Mouse (Mus musculus) forebrain, embryonic 13.5 days (tissue): ENCODE data around the gene Psmd5. TPM values are rescaled to one million over a fixed set of nuclear protein-coding genes. Genes with fewer than 3 reads are reported as not detected.
"Not testable (repeated sequence)": the region's sequence is repeated elsewhere in the genome, so short reads cannot be mapped to it uniquely, and the experiment has no call there.

Source experiments
- ATAC-seq: fragments of 200-750 bp; cut with Nextera tagmentation; 2 replicates; pipeline ENCODE4 v1.8.0; 2017
- H3K27ac ChIP-seq: fragments of 300-500 bp; sonication (generic); 2 replicates; pipeline ENCODE4 v1.5.1; 2015; ENCODE audit warnings: inconsistent platforms, mild to moderate bottlenecking, moderate library complexity
- H3K27me3 ChIP-seq: fragments of 300-500 bp; sonication (generic); 2 replicates; pipeline ENCODE4 v1.6.1; 2015; ENCODE audit warnings: mild to moderate bottlenecking, inconsistent platforms
- H3K36me3 ChIP-seq: fragments of 300-500 bp; sonication (generic); 2 replicates; pipeline ENCODE4 v1.6.1; 2015; ENCODE audit warnings: mild to moderate bottlenecking, inconsistent platforms; ENCODE audit not compliant: poor library complexity, severe bottlenecking
- H3K4me1 ChIP-seq: fragments of 300-500 bp; sonication (generic); 2 replicates; pipeline ENCODE4 v1.6.1; 2015; ENCODE audit warnings: inconsistent platforms
- H3K4me2 ChIP-seq: fragments of 300-500 bp; sonication (generic); 2 replicates; pipeline ENCODE4 v1.6.1; 2015; ENCODE audit warnings: inconsistent platforms, mild to moderate bottlenecking, moderate library complexity
- H3K4me3 ChIP-seq: fragments of 300-500 bp; sonication (generic); 2 replicates; pipeline ENCODE4 v1.5.1; 2015; ENCODE audit warnings: mild to moderate bottlenecking, inconsistent platforms
- H3K9ac ChIP-seq: fragments of 300-500 bp; sonication (generic); 2 replicates; pipeline ENCODE4 v1.6.1; 2015; ENCODE audit warnings: mild to moderate bottlenecking, inconsistent platforms
- H3K9me3 ChIP-seq: fragments of 300-500 bp; sonication (generic); replicated peaks from 2 replicates; pipeline ENCODE4 v1.6.1; 2016; ENCODE audit warnings: inconsistent platforms
- WGBS: fragments of 180-500 bp; shearing (Covaris S2); methylation state at CpG from one replicate; pipeline ENCODE4 v1.1.7; 2015; 5-methylcytosine and 5-hydroxymethylcytosine counted together
- polyA plus RNA-seq: library from polyadenylated mRNA; unstranded; fragments of >200 nt; fragmentation: Nextera tagmentation; extraction: Ambion mirVana; gene quantifications from 2 replicates; pipeline ENCODE4 v1.2.1, GENCODE M21; 2015

Gene Psmd5
- polyA plus RNA-seq, 1 experiment from 2014 or later: 101 TPM

GRCm38 (mm10) chr2:34812706-34813105 is 62.1 kb downstream of the Psmd5 start:
- no peak overlapping the region for H3K4me2 ChIP-seq
- WGBS: 91% methylated on average over 7 of the region's 7 CpGs
- H3K4me3 ChIP-seq: no peak overlapping the region
- no peak overlapping the region for H3K9ac ChIP-seq
- ATAC-seq: no peak
- H3K27me3 ChIP-seq: no peaks in the 10 kb centered on the region
- peaks cover 74% of the 10 kb centered on the region for H3K36me3 ChIP-seq
- H3K27ac ChIP-seq: no peak overlapping the region
- H3K4me1 ChIP-seq: no peaks in the 10 kb centered on the region
- H3K9me3 ChIP-seq: no peaks in the 10 kb centered on the region

GRCm38 (mm10) chr2:34810775-34811174 is 64.0 kb downstream of the Psmd5 start:
- 93% methylated on average over 3 of the region's 3 CpGs for WGBS
- Histone ChIP-seq H3K4me1 (no peaks in the 10 kb centered on the region), H3K27ac (no peak overlapping the region), H3K4me3 (no peak overlapping the region), H3K9me3 (no peaks in the 10 kb centered on the region), H3K4me2 (no peak overlapping the region), H3K36me3 (peaks cover 78% of the 10 kb centered on the region), H3K27me3 (no peaks in the 10 kb centered on the region), H3K9ac (no peak overlapping the region)
- ATAC-seq: no peak

- Histone ChIP-seq H3K27ac (no peak overlapping the region), H3K36me3 (peaks cover 72% of the 10 kb centered on the region), H3K4me1 (peaks cover 4% of the 10 kb centered on the region; the same call in 1 of the 2 replicates), H3K27me3 (no peaks in the 10 kb centered on the region), H3K9me3 (no peaks in the 10 kb centered on the region), H3K9ac (no peak overlapping the region), H3K4me3 (no peak overlapping the region), H3K4me2 (no peak overlapping the region)
- 96% methylated on average over 1 of the region's 1 CpGs for WGBS
- ATAC-seq: no peak
Measured at GRCm38 (mm10) chr2:34809568-34809967, 65.2 kb downstream of the Psmd5 start.

GRCm38 (mm10) chr2:34808057-34808456 is 66.7 kb downstream of the Psmd5 start:
- Histone ChIP-seq H3K36me3 (peaks cover 58% of the 10 kb centered on the region), H3K9ac (no peak overlapping the region), H3K4me1 (peaks cover 17% of the 10 kb centered on the region), H3K27ac (no peak overlapping the region), H3K27me3 (no peaks in the 10 kb centered on the region), H3K9me3 (no peaks in the 10 kb centered on the region), H3K4me2 (no peak overlapping the region), H3K4me3 (no peak overlapping the region)
- ATAC-seq: no peak
- WGBS: 91% methylated on average over 2 of the region's 2 CpGs

GRCm38 (mm10) chr2:34805364-34805950 is 69.3 kb downstream of the Psmd5 start:
- 92% methylated on average over 10 of the region's 10 CpGs for WGBS
- no peak overlapping the region for H3K4me3 ChIP-seq
- peaks cover 19% of the 10 kb centered on the region for H3K4me1 ChIP-seq
- peaks cover 34% of the 10 kb centered on the region for H3K36me3 ChIP-seq
- no peak overlapping the region for H3K4me2 ChIP-seq
- H3K27ac ChIP-seq: no peak overlapping the region
- ATAC-seq: no peak
- no peak overlapping the region for H3K9ac ChIP-seq
- no peaks in the 10 kb centered on the region for H3K27me3 ChIP-seq
- H3K9me3 ChIP-seq: no peaks in the 10 kb centered on the region

GRCm38 (mm10) chr2:34804815-34805214 is 70.0 kb downstream of the Psmd5 start:
- Histone ChIP-seq H3K27ac (no peak overlapping the region), H3K4me1 (peaks cover 23% of the 10 kb centered on the region), H3K27me3 (no peaks in the 10 kb centered on the region), H3K4me3 (no peak overlapping the region), H3K4me2 (no peak overlapping the region), H3K9me3 (no peaks in the 10 kb centered on the region), H3K36me3 (peaks cover 31% of the 10 kb centered on the region), H3K9ac (no peak overlapping the region)
- 86% methylated on average over 1 of the region's 1 CpGs for WGBS
- no peak for ATAC-seq

- Histone ChIP-seq H3K4me1 (peaks cover 26% of the 10 kb centered on the region), H3K9ac (no peak overlapping the region), H3K36me3 (peaks cover 29% of the 10 kb centered on the region), H3K4me3 (no peak overlapping the region), H3K27ac (no peak overlapping the region), H3K4me2 (peak overlapping the region; percentile 79), H3K9me3 (no peaks in the 10 kb centered on the region), H3K27me3 (no peaks in the 10 kb centered on the region)
- no peak for ATAC-seq
- 94% methylated on average over 2 of the region's 2 CpGs for WGBS
Measured at GRCm38 (mm10) chr2:34804172-34804571, 70.6 kb downstream of the Psmd5 start.

GRCm38 (mm10) chr2:34803746-34804145 is 71.0 kb downstream of the Psmd5 start:
- Histone ChIP-seq H3K4me2 (peak overlapping the region; percentile 79), H3K4me3 (peak overlapping the region; percentile 17; the same call in 1 of the 2 replicates), H3K36me3 (peaks cover 24% of the 10 kb centered on the region), H3K27me3 (no peaks in the 10 kb centered on the region), H3K9ac (no peak overlapping the region), H3K4me1 (peaks cover 30% of the 10 kb centered on the region), H3K27ac (no peak overlapping the region), H3K9me3 (no peaks in the 10 kb centered on the region)
- WGBS: 82% methylated on average over 3 of the region's 3 CpGs
- no peak for ATAC-seq

GRCm38 (mm10) chr2:34802565-34803245 is 72.1 kb downstream of the Psmd5 start:
- peak overlapping the region; percentile 84 for H3K27ac ChIP-seq
- WGBS: under 1% methylated on average over 28 of the region's 32 CpGs
- peaks cover 16% of the 10 kb centered on the region for H3K36me3 ChIP-seq
- peak overlapping the region; percentile 70 for H3K4me3 ChIP-seq
- peak overlapping the region; percentile 79 for H3K4me2 ChIP-seq
- H3K4me1 ChIP-seq: peaks cover 31% of the 10 kb centered on the region
- H3K9ac ChIP-seq: peak overlapping the region; percentile 79
- not testable (repeated sequence) for H3K27me3 ChIP-seq, H3K9me3 ChIP-seq
- peak; percentile 36; the same call in 1 of the 2 replicates for ATAC-seq

GRCm38 (mm10) chr2:34801516-34802482 is 73.0 kb downstream of the Psmd5 start:
- H3K4me1 ChIP-seq: peaks cover 31% of the 10 kb centered on the region
- H3K27ac ChIP-seq: peak overlapping the region; percentile 84
- H3K27me3 ChIP-seq: no peaks in the 10 kb centered on the region
- WGBS: 5% methylated on average over 39 of the region's 39 CpGs
- peaks cover 10% of the 10 kb centered on the region for H3K36me3 ChIP-seq
- peak overlapping the region; percentile 70 for H3K4me3 ChIP-seq
- H3K9ac ChIP-seq: peak overlapping the region; percentile 79
- peak overlapping the region; percentile 79 for H3K4me2 ChIP-seq
- peak; percentile 98 for ATAC-seq
- H3K9me3 ChIP-seq: no peaks in the 10 kb centered on the region

GRCm38 (mm10) chr2:34800371-34800770 is 74.4 kb downstream of the Psmd5 start:
- Histone ChIP-seq H3K4me2 (no peak overlapping the region), H3K4me3 (no peak overlapping the region), H3K36me3 (peaks cover 1% of the 10 kb centered on the region), H3K9ac (no peak overlapping the region), H3K4me1 (peaks cover 31% of the 10 kb centered on the region), H3K27ac (no peak overlapping the region), H3K9me3 (no peaks in the 10 kb centered on the region), H3K27me3 (no peaks in the 10 kb centered on the region)
- WGBS: 84% methylated on average over 7 of the region's 7 CpGs
- no peak for ATAC-seq
